In the genomic region with DNA sequence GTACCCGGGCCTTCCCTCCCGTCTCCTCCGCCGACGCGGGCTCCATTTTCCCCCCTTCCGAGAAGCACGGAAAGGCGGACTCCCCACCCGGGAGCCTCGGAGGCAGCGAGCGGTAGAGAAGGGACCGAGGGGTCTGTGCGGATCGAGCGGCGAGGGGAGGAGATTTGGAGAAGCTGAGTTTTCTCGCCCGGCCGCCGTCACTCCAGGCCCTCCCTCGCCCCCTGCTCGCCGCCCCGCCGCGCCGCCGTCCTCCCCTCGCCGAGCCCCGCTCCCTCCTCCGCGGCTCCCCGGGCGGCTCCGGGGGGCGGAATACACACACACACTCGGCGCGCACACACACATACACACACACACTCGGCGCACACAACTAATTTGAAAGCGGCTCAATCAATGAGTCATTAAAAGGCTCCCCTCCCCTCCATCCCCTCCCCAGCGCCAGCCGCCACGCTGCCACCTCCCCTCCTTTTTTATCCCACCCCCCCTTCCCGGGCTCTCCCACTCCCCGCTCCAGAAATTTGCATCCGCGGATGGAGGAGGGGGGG, we compare ENCODE assay signal across 8 mouse cellular contexts. TPM values are rescaled to one million over a fixed set of nuclear protein-coding genes. Genes with fewer than 3 reads are reported as not detected.
A peak's percentile ranks its signal among the peaks of the same experiment; 100 is the strongest.
DNase-seq lines count a peak whose midpoint lies in the region; ATAC-seq lines count a peak whose summit lies in the region.

No protein-coding gene starts in this region.

- H3K4me2 ChIP-seq in hindbrain, embryonic 13.5 days = peak overlapping the region; percentile 70

- peaks cover 47% of the 10 kb centered on the region for H3K4me1 ChIP-seq in hindbrain, embryonic 13.5 days (replicated peaks)

- ATAC-seq in hindbrain, embryonic 13.5 days (ENCODE audit: low FRiP score) = peak; percentile 75

- no peaks in the 10 kb centered on the region for H3K27me3 ChIP-seq in hindbrain, embryonic 13.5 days

- DNase-seq in R1 (ENCODE audit: low read depth, low spot score) = peak; percentile 78
- peak; percentile 84 for DNase-seq in cerebellum, postnatal 14 days
- peak; percentile 64 to 70 for DNase-seq in frontal cortex, postnatal 14 days (ENCODE audit: low spot score in 2 of 2)
- DNase-seq in left cerebral cortex, adult 18-20 months (ENCODE audit: low spot score in 2 of 2) = peak; percentile 75 to 84
- peak; percentile 87 to 92 for DNase-seq in lung, postnatal 4 days
- peak; percentile 88 for DNase-seq in right cerebral cortex, adult 18-20 months
- peak; percentile 72 for DNase-seq in urinary bladder, postnatal 25 days (ENCODE audit: low spot score)

- H3K27ac ChIP-seq in hindbrain, embryonic 13.5 days = peak overlapping the region; percentile 100

- no peaks in the 10 kb centered on the region for H3K36me3 ChIP-seq in hindbrain, embryonic 13.5 days

- H3K9ac ChIP-seq in hindbrain, embryonic 13.5 days = peak overlapping the region; percentile 100

- H3K9me3 ChIP-seq in hindbrain, embryonic 13.5 days = no peaks in the 10 kb centered on the region

- 1% methylated on average over 28 of the region's 52 CpGs for WGBS in hindbrain, embryonic 13.5 days

- peak overlapping the region; percentile 94 for H3K4me3 ChIP-seq in hindbrain, embryonic 13.5 days

RNA-seq across cellular contexts. Expression of a gene that starts 0.8 kb away (rescaled TPM):
- polyA plus RNA-seq in hindbrain, embryonic 13.5 days (2015; fragmentation: Nextera tagmentation; extraction: Ambion mirVana) = 5.9 and 7.8 TPM in 2 replicates
- 10 to 100 TPM; 53.2 to 58.9 TPM for total RNA-seq in left cerebral cortex, adult 18-20 months (2021)

RNA-seq across cellular contexts. Expression of a gene that starts 33.1 kb away (rescaled TPM):
- 58.7 and 63.7 TPM in 2 replicates for polyA plus RNA-seq in hindbrain, embryonic 13.5 days (2015; fragmentation: Nextera tagmentation; extraction: Ambion mirVana)
- total RNA-seq in left cerebral cortex, adult 18-20 months (2021) = 10 to 100 TPM; 33.5 to 33.8 TPM

RNA-seq across cellular contexts. Expression of a gene that starts 52.8 kb away (rescaled TPM):
- polyA plus RNA-seq in hindbrain, embryonic 13.5 days (2015; fragmentation: Nextera tagmentation; extraction: Ambion mirVana) = not detected in 2 replicates
- total RNA-seq in left cerebral cortex, adult 18-20 months (2021) = not detected

Comparison
In these comparisons a context has a peak if more than half of its experiments do, and no peak if none do; other contexts are left out.
1. Peak in every context shown above with its lines: DNase-seq, ATAC-seq, H3K4me3 ChIP-seq and H3K27ac ChIP-seq.